9 mouse cellular contexts compared by ENCODE assay signal in the genomic region with DNA sequence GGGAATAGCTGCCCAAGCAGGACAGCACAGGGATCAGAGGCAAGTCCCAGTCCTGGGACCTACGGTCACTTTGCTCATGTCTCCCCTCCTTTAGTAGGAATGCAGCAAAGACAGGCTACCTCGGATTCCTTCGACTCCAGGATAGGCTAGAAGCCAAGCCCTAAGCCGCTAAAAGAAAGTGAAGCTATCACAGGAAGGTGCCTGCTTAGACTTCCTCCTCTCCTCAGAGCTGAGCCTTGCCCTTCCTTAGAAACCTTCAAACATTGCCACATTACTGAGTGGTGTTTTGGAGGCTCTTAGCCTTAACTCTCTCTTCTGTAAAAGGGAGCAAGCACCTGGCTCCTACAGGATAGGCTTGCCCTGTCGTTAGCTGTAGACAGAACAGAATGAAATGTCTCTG. TPM values are rescaled to one million over a fixed set of nuclear protein-coding genes. Genes with fewer than 3 reads are reported as not detected.
A peak's percentile ranks its signal among the peaks of the same experiment; 100 is the strongest.
DNase-seq lines count a peak whose midpoint lies in the region; ATAC-seq lines count a peak whose summit lies in the region.
"Had no signal": no experiment of that assay in that cellular context is flagged by ENCODE, and none has a peak within 500 bp of the region (broad histone marks: within the 10 kb centered on the region; RNA-seq: fewer than 3 reads in every experiment).

No protein-coding gene starts in this region.

- H3K4me3 ChIP-seq in lung, embryonic 15.5 days = no peak overlapping the region
- H3K4me3 ChIP-seq in limb, embryonic 15.5 days = no peak overlapping the region
- no peak overlapping the region for H3K4me3 ChIP-seq in stomach, embryonic 15.5 days (replicated peaks)

- no peak overlapping the region for H3K9ac ChIP-seq in lung, embryonic 15.5 days
- H3K9ac ChIP-seq in limb, embryonic 15.5 days = no peak overlapping the region
- H3K9ac ChIP-seq in stomach, embryonic 15.5 days = no peak overlapping the region
- H3K9ac ChIP-seq: liver, postnatal 0 days had no signal

- H3K4me1 ChIP-seq in lung, embryonic 15.5 days = peaks cover 48% of the 10 kb centered on the region
- H3K4me1 ChIP-seq in limb, embryonic 15.5 days = peaks cover 50% of the 10 kb centered on the region
- peaks cover 43% of the 10 kb centered on the region for H3K4me1 ChIP-seq in stomach, embryonic 15.5 days

- DNase-seq in lung, adult 18-20 months = no peak
- no peak for DNase-seq in right cerebral cortex, postnatal 36 days (ENCODE audit: low spot score in 2 of 2)
- DNase-seq: layer of hippocampus, adult 9-11 months had no signal

- H3K9me3 ChIP-seq in lung, embryonic 15.5 days = no peaks in the 10 kb centered on the region
- H3K9me3 ChIP-seq in limb, embryonic 15.5 days = no peaks in the 10 kb centered on the region
- H3K9me3 ChIP-seq in stomach, embryonic 15.5 days = no peaks in the 10 kb centered on the region

- peak overlapping the region; percentile 13; the same call in 1 of the 2 replicates for H3K4me2 ChIP-seq in lung, embryonic 15.5 days
- H3K4me2 ChIP-seq in limb, embryonic 15.5 days = no peak overlapping the region
- peak overlapping the region; percentile 14; the same call in 1 of the 2 replicates for H3K4me2 ChIP-seq in stomach, embryonic 15.5 days

- H3K36me3 ChIP-seq in lung, embryonic 15.5 days = 0 out of 2 replicates have a peak, but pooled peaks cover 6% of the 10 kb centered on the region
- peaks cover 32% of the 10 kb centered on the region for H3K36me3 ChIP-seq in limb, embryonic 15.5 days
- peaks cover 4% of the 10 kb centered on the region; the same call in 1 of the 2 replicates for H3K36me3 ChIP-seq in stomach, embryonic 15.5 days

- peak overlapping the region; percentile 46 for H3K27ac ChIP-seq in lung, embryonic 15.5 days
- H3K27ac ChIP-seq in limb, embryonic 15.5 days = peak overlapping the region; percentile 63
- no peak overlapping the region for H3K27ac ChIP-seq in stomach, embryonic 15.5 days

- WGBS in lung, embryonic 15.5 days = 27% methylated on average over 5 of the region's 5 CpGs
- 41% methylated on average over 5 of the region's 5 CpGs for WGBS in limb, embryonic 15.5 days
- 34% methylated on average over 5 of the region's 5 CpGs for whole genome bisulfite sequencing in stomach, embryonic 15.5 days

- 0 out of 2 replicates have a peak, but pooled peaks cover 6% of the 10 kb centered on the region for H3K27me3 ChIP-seq in lung, embryonic 15.5 days
- H3K27me3 ChIP-seq in limb, embryonic 15.5 days = peaks cover 25% of the 10 kb centered on the region
- 0 out of 2 replicates have a peak, but pooled peaks cover 2% of the 10 kb centered on the region for H3K27me3 ChIP-seq in stomach, embryonic 15.5 days (replicated peaks)

- no peak for ATAC-seq in lung, embryonic 15.5 days (ENCODE audit: borderline replicate concordance, extremely low read depth, low FRiP score, low TSS enrichment)
- ATAC-seq in granulocyte monocyte progenitor cell, adult 5-6 weeks (replicated peaks; ENCODE audit: poor library complexity, severe bottlenecking) = 0 out of 2 replicates have a peak, but pooled peaks have one; percentile 6
- no peak for ATAC-seq in limb, embryonic 15.5 days (ENCODE audit: insufficient number of reproducible peaks, low FRiP score, low TSS enrichment, low read depth)
- ATAC-seq in stomach, embryonic 15.5 days (ENCODE audit: insufficient read depth, low FRiP score, low read depth) = no peak
- ATAC-seq in activated CD4-positive, CD25-positive, alpha-beta regulatory T cell, adult 4 months = no peak

RNA-seq across cellular contexts. Expression of gene Tppp3, which starts 3.4 kb away (rescaled TPM):
- 63.3 and 63.6 TPM in 2 replicates for polyA plus RNA-seq in lung, embryonic 15.5 days (2015; fragmentation: Nextera tagmentation; extraction: Ambion mirVana)
- total RNA-seq in granulocyte monocyte progenitor cell, adult 5-6 weeks (2014; fragmentation: Nextera tagmentation) = not detected in 2 replicates
- not detected in 2 replicates for total RNA-seq in granulocyte monocyte progenitor cell, adult 5-6 weeks (2017)
- polyA plus RNA-seq in limb, embryonic 15.5 days (2015; fragmentation: Nextera tagmentation; extraction: Ambion mirVana) = 160 and 305 TPM in 2 replicates
- polyA plus RNA-seq in stomach, embryonic 15.5 days (2015; fragmentation: Nextera tagmentation; extraction: Ambion mirVana) = 44.7 and 45.5 TPM in 2 replicates
- under 1 TPM; 0.50 to 0.60 TPM for polyA plus RNA-seq in activated CD4-positive, CD25-positive, alpha-beta regulatory T cell, adult 4 months (2017; shearing (Covaris generic))

RNA-seq across cellular contexts. Expression of gene Zdhhc1, which starts 22.0 kb away (rescaled TPM):
- 44.0 and 50.9 TPM in 2 replicates for polyA plus RNA-seq in lung, embryonic 15.5 days (2015; fragmentation: Nextera tagmentation; extraction: Ambion mirVana)
- total RNA-seq in granulocyte monocyte progenitor cell, adult 5-6 weeks (2014; fragmentation: Nextera tagmentation) = 1.8 and 10.4 TPM in 2 replicates
- total RNA-seq in granulocyte monocyte progenitor cell, adult 5-6 weeks (2017) = 3.6 and 4.6 TPM in 2 replicates
- polyA plus RNA-seq in limb, embryonic 15.5 days (2015; fragmentation: Nextera tagmentation; extraction: Ambion mirVana) = 40.0 and 42.2 TPM in 2 replicates
- 32.2 and 34.7 TPM in 2 replicates for polyA plus RNA-seq in stomach, embryonic 15.5 days (2015; fragmentation: Nextera tagmentation; extraction: Ambion mirVana)
- under 1 TPM; 0.43 to 0.62 TPM for polyA plus RNA-seq in activated CD4-positive, CD25-positive, alpha-beta regulatory T cell, adult 4 months (2017; shearing (Covaris generic))

RNA-seq across cellular contexts. Expression of gene Hsd11b2, which starts 43.9 kb away (rescaled TPM):
- polyA plus RNA-seq in lung, embryonic 15.5 days (2015; fragmentation: Nextera tagmentation; extraction: Ambion mirVana) = 2.6 and 2.8 TPM in 2 replicates
- total RNA-seq in granulocyte monocyte progenitor cell, adult 5-6 weeks (2014; fragmentation: Nextera tagmentation) = not detected in 2 replicates
- not detected in 2 replicates for total RNA-seq in granulocyte monocyte progenitor cell, adult 5-6 weeks (2017)
- 1.2 and 1.9 TPM in 2 replicates for polyA plus RNA-seq in limb, embryonic 15.5 days (2015; fragmentation: Nextera tagmentation; extraction: Ambion mirVana)
- 2.5 and 2.7 TPM in 2 replicates for polyA plus RNA-seq in stomach, embryonic 15.5 days (2015; fragmentation: Nextera tagmentation; extraction: Ambion mirVana)
- not detected for polyA plus RNA-seq in activated CD4-positive, CD25-positive, alpha-beta regulatory T cell, adult 4 months (2017; shearing (Covaris generic))

Comparison
In these comparisons a context has a peak if more than half of its experiments do, and no peak if none do; other contexts are left out.
1. RNA of gene Tppp3, which starts 3.4 kb away (polyA plus RNA-seq): 160 to 305 TPM in limb, embryonic 15.5 days, 63.3 to 63.6 TPM in lung, embryonic 15.5 days and 44.7 to 45.5 TPM in stomach, embryonic 15.5 days; 0.50 to 0.60 TPM in activated CD4-positive, CD25-positive, alpha-beta regulatory T cell, adult 4 months; every median in the first group is over 10 times any median in the second.
2. RNA of gene Zdhhc1, which starts 22.0 kb away (polyA plus RNA-seq): 44.0 to 50.9 TPM in lung, embryonic 15.5 days, 40.0 to 42.2 TPM in limb, embryonic 15.5 days and 32.2 to 34.7 TPM in stomach, embryonic 15.5 days; 0.43 to 0.62 TPM in activated CD4-positive, CD25-positive, alpha-beta regulatory T cell, adult 4 months; every median in the first group is over 10 times any median in the second.